Mouse (Mus musculus) fat pad, adult 2 months (tissue): ENCODE data around the gene Cox10.
"Not testable (repeated sequence)": the region's sequence is repeated elsewhere in the genome, so short reads cannot be mapped to it uniquely, and the experiment has no call there.

Experiments used
- DNase-seq: peaks from one replicate; pipeline ENCODE4 v3.0.0-alpha.2; 2011; ENCODE audit warnings: low read depth, low spot score; ENCODE audit errors: extremely low read depth

Cox10 gene

GRCm38 (mm10) chr11:64078956-64079726 is at the start of gene Cox10:
TSS of gene Cox10 (minus strand) at chr11:64079468.
- DNase-seq = no peak

DNA sequence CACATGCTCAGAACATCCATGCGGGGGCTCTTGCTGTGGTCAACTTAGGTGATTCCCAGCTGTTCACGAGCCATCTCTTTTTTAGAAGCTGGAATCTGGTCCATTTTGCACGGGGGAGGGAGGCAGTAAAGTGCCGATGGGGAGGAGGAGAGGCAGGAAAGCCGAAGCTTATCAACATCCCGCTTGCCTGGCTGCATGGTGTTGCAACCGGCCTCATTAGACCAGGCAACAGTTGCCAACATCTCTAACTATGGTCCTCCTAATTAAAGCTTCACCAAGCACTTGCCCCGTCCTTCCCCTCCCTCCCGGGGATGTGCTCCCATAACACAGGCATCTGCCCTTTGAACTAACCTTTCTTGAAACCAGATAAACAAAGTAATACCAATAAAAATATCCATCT is 48.7 kb upstream of the Cox10 start:
- DNase-seq = no peak

- DNase-seq = no peak
Measured at GRCm38 (mm10) chr11:64125471-64125870, 46.2 kb upstream of the Cox10 start.

DNA sequence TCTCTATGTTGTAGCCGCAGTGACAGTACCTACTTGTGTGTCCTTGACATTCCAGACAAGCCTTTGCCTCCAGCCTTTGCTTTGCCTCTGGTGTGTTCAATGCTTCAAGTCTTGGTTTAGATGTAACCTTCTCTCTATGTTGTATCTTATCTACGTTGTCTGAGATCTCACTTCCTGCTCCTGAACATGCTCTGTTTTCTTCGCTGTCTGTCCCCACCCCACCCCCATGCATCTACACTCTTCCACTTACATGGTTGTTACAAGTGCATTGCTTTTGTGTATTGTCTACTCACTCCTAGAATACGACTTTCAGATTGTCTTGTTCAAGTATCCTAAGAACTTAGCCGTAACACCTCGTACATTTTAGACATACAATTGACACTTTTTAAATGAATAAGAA is 43.9 kb upstream of the Cox10 start:
- DNase-seq = not testable (repeated sequence)

DNA sequence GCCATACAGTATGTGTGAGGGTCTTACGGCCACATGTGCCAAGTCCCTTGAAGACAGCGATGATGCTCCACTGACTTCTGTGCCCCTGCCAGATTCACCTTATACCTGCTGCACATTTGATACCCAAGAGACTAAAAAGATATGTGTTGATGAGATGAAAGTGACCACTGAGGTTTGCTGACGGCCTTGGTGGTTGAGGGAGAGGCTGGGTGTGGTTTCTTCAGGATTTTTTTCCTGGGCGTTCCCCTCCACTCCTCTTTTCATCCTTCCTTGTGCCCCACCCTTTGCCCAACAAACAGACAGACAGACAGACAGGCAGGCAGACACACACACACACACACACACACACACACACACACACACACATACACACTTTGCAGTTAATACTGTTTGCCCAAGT is 37.4 kb upstream of the Cox10 start:
- no peak for DNase-seq

DNA sequence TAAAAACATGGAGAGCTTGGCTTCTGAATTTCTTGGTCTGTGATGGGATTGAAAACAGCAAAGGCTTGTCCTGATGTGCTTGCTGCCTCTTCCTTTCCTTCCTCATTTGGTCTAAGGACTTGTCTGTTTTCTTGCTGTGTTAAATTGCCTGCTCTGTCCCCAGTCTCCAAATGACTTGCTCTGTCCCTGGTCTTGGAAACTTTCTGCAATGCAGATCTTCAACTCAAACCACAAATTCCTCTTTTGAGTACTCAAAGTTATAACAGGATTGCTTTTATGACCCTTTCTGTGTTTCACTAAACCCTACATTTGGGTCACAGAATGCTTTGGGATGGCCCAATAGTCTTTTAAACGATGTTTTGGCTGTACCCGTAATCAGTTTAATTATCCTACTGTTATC is 36.6 kb upstream of the Cox10 start:
- no peak for DNase-seq

DNA sequence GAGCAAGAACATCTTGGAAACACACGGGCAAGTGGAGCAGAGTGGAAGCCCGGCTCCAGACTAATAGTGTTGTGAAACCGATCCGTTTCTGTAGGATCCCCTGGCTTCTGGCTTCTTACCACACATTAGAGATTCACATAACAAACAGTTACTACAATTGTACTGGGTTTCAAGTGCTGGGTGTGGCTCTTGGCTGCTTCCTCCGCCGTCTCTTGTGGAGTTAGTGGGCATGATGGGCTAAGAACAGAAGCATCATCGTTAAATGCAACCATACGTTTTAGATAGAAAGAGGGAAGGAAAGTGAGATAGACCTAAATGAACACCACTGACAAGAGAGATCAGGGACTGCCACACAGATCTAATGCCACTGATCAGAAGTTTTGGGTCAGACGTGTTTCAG is 35.8 kb upstream of the Cox10 start:
- no peak for DNase-seq

GRCm38 (mm10) chr11:64100060-64100459 is 20.8 kb upstream of the Cox10 start:
- DNase-seq = no peak

DNA sequence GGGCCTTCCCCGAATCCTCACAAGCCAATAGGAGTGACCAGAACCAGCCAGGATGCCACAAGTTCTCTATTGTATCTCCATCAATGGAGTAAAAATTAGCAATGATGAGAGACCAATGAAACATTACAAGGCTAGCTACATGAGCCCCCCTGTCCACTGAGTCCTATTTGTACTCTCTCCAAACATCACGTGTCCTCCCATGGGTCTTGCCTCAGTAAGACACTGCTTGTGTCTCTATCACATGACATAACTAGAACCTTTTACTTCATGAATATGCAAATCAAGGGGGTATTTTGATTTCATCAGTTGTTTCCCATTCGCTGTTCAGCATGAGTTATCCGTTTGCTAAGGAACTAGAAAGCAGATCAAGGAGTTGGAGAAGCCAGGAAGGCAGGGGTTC is 13.8 kb upstream of the Cox10 start:
- DNase-seq = no peak

DNA sequence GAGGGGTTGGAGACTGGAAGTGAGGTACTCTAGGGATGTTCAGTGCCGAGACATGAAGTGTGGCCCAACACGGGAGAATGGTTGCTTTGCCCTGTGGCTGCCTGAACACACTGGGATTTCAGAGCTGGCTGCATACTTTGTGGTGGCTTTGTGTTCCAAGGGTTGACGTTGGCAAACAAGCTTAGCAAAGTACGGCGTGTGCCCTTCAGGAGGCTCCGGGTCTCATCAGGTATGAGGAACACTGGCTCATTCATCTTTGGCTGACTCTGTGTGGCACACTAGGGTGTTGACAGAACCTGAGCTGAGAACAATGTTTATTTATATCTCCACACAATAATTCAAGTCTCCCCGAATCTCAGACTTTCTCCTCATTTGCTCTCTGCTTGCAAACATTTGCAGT is 11.9 kb upstream of the Cox10 start:
- DNase-seq = no peak

GRCm38 (mm10) chr11:64089682-64090081 is 10.4 kb upstream of the Cox10 start:
- DNase-seq = no peak

GRCm38 (mm10) chr11:64085888-64086287 is 6.6 kb upstream of the Cox10 start:
- DNase-seq = no peak

- no peak for DNase-seq
Measured at GRCm38 (mm10) chr11:64079727-64080081, 436 bp upstream of the Cox10 start.

GRCm38 (mm10) chr11:64076212-64076611 is 3.1 kb downstream of the Cox10 start:
- DNase-seq = no peak

DNA sequence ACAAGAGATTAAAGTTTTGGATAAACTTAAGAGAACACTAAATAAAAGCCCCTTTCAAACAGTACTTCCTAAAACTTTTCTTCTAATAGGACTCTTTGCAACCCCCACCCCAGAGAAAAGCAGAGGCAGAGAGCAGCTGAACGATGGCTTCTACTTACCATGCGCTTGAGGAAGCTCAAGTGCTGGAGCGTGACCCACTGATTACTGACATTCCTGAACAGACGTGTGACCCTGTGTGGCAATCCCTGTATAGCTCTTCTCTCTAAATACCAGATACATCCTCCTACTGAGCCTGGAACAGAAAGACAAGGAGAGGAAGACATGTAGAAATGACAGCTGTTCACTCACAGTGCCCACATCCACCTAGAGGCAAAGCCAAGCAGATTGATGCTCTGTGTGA is 5.9 kb downstream of the Cox10 start:
- no peak for DNase-seq

DNA sequence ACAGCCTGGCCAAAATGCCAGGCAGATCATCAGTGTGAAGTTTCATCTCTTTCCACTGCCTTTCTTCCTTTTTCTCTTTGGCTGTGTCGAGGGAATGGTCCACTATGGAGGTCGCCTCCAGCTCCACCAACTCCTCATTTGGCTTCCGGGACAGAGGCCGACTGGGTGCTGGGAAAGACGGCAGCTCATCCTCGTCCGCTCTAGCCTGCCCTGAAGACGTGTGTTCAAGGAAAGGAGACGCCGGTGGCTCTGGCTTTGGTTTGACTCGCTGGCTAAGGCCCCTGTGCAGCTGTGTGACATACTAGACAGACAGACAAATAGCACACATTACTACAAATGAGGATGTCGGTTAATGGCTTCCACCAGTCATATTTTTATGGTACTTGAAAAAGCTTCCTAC is 7.7 kb downstream of the Cox10 start:
- no peak for DNase-seq

GRCm38 (mm10) chr11:64066001-64066400 is 13.3 kb downstream of the Cox10 start:
- no peak for DNase-seq

DNA sequence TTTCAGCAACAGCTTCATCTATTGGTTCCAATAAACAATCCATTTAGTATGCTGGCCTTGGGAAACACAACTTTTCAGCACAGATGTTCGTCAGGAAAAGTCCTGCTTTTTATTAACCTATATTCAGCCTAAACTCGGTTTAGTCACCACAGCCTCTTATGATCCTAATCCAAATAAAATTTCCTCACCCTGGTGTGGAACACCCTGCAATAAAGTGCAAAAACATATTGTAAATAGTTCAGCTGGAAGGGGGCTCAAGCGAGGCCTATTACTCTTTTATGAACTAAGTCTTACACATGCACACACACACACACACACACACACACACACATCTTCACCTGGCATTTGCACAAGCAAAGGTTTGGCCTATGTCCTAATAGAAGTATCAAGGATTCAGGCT is 16.1 kb downstream of the Cox10 start:
- DNase-seq = no peak

DNA sequence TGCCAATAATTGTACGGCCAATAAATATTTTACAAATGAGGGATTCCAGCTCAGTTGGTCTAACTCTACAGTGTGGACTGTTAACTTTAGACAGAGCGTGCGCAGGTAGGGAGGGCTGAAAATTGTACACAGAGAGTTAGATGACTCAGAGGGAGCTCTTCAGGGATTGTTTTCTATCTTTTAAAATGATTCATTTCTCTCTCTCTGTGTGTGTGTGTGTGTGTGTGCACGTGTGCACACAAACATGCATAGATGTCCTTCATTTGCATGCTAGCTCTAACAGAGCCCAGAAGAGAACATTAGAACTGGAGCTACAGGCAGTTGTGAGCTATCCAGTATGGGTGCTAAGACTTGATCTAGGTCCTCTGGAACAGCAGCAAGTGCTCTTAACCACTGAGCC is 17.0 kb downstream of the Cox10 start:
- no peak for DNase-seq

DNA sequence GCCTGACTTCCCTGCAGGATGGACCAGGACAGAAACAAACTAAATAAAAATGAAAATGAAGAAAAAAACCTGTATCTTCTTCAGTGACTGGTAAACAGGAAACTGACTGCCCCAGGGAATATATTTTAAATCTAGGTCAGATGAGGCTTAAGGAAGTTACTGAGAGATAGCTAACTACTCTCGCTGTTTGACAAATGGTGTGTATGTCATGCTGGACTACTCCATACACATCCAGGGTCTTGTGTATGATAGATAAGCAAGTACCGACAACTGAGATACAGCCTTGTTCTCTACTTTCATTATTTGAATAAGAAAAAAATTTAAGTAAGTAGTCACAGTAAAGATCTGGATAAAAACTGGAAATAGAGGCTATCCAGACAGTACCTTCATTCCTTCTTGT is 20.0 kb downstream of the Cox10 start:
- DNase-seq = no peak

- DNase-seq = no peak
Measured at GRCm38 (mm10) chr11:64058474-64058873, 20.8 kb downstream of the Cox10 start.

DNA sequence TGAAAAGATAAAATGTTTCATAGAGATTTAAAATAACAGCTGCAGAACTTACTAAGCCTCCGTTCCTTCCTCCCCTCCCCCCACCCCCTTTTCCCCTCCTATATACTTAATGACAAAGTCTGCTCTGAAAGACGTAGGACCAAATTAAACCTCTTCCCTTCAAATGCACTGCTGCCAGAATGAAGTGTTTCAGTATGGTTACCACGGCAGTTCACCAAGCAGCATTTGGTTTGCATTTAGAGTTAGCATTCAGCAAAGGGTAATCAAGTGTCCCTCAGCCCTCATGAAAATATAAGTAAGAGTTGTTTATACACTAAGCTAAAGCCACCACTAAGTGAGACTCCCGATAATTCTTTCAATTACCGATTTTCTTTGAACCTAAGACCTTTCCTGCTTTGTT is 25.9 kb downstream of the Cox10 start:
- no peak for DNase-seq

DNA sequence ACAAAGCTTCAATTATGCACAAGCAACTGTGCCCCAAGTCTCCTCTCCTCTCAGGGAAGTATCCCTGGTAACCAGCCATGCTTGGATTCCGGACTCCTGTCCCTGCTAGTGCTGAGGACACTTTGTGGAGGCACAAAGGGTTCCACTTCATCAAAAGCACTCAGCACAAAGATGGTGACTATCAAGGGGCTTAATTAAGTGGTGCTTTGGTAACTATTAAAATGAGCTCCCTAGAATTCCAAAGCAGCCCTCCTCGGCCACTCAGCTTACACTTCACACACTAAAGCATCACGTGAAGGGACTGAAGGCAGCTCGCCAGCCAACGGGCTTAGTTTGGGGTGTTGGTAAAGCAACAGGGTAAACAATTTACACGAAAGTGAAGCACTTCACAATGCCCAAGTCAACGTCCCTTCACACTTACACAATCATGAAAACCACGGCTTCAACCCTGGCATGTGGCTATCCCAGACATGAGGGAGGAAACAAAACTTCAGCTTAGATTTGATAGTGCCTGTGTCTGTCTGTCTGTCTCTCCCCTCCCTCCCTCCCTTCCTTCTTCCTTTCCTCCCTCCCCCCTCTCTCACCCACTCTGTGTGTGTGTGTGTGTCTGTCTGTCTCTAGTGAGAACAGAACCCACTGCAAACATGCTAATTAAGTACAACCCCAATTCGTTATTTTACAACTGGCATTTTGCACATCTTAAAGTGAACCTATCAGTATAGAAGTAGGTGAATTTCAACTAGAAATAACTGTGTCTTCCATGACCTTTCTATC is 27.9 kb downstream of the Cox10 start:
- DNase-seq = no peak
